Mouse (Mus musculus): Measurements from ENCODE around the gene Hdac9. TPM values are rescaled to one million over a fixed set of nuclear protein-coding genes. Genes with fewer than 3 reads are reported as not detected.

Gene Hdac9
- polyA plus RNA-seq, 1 experiment from 2014 or later, result 9.1 TPM

GRCm38 (mm10) chr12:34841196-34841595 is 75.7 kb downstream of the Hdac9 start:
- H3K27ac ChIP-seq, result no peak overlapping the region
- no peaks in the 10 kb centered on the region for H3K9me3 ChIP-seq (replicated peaks)
- no peak overlapping the region for H3K4me3 ChIP-seq
- no peak overlapping the region for H3K4me2 ChIP-seq (replicated peaks)
- 74% methylated on average over 4 of the region's 4 CpGs for WGBS
- H3K4me1 ChIP-seq, result 0 out of 2 replicates have a peak, but pooled peaks cover 2% of the 10 kb centered on the region
- H3K9ac ChIP-seq, result no peak overlapping the region
- ATAC-seq (ENCODE audit: low FRiP score), result no peak
- no peaks in the 10 kb centered on the region for H3K36me3 ChIP-seq
- peaks cover 14% of the 10 kb centered on the region for H3K27me3 ChIP-seq

GRCm38 (mm10) chr12:34837318-34837717 is 79.6 kb downstream of the Hdac9 start:
- Histone ChIP-seq H3K27ac (no peak overlapping the region), H3K4me1 (0 out of 2 replicates have a peak, but pooled peaks cover 2% of the 10 kb centered on the region), H3K36me3 (no peaks in the 10 kb centered on the region), H3K4me3 (no peak overlapping the region), H3K4me2 (replicated peaks) (no peak overlapping the region), H3K27me3 (peaks cover 32% of the 10 kb centered on the region), H3K9me3 (replicated peaks) (no peaks in the 10 kb centered on the region), H3K9ac (no peak overlapping the region)
- ATAC-seq (ENCODE audit: low FRiP score), result no peak
- WGBS, result 28% methylated on average over 5 of the region's 5 CpGs

- no peak overlapping the region for H3K9ac ChIP-seq
- no peak for ATAC-seq (ENCODE audit: low FRiP score)
- 0 out of 2 replicates have a peak, but pooled peaks cover 2% of the 10 kb centered on the region for H3K4me1 ChIP-seq
- no peaks in the 10 kb centered on the region for H3K36me3 ChIP-seq
- H3K4me2 ChIP-seq (replicated peaks), result no peak overlapping the region
- no peak overlapping the region for H3K4me3 ChIP-seq
- no peak overlapping the region for H3K27ac ChIP-seq
- no peaks in the 10 kb centered on the region for H3K9me3 ChIP-seq (replicated peaks)
- H3K27me3 ChIP-seq, result peaks cover 32% of the 10 kb centered on the region
- 56% methylated on average over 1 of the region's 1 CpGs for WGBS
Observed at GRCm38 (mm10) chr12:34836864-34837263, 80.0 kb downstream of the Hdac9 start.

- H3K4me2 ChIP-seq (replicated peaks), result no peak overlapping the region
- WGBS, result 85% methylated on average over 1 of the region's 1 CpGs
Observed at GRCm38 (mm10) chr12:34836085-34836484, 80.8 kb downstream of the Hdac9 start.

GRCm38 (mm10) chr12:34835493-34835892 is 81.4 kb downstream of the Hdac9 start:
- Histone ChIP-seq H3K27me3 (peaks cover 32% of the 10 kb centered on the region), H3K4me2 (replicated peaks) (no peak overlapping the region), H3K36me3 (no peaks in the 10 kb centered on the region), H3K4me1 (0 out of 2 replicates have a peak, but pooled peaks cover 2% of the 10 kb centered on the region), H3K9me3 (replicated peaks) (no peaks in the 10 kb centered on the region), H3K9ac (no peak overlapping the region), H3K27ac (no peak overlapping the region), H3K4me3 (no peak overlapping the region)
- no peak for ATAC-seq (ENCODE audit: low FRiP score)
- 87% methylated on average over 3 of the region's 3 CpGs for WGBS

More at GRCm38 (mm10) chr12:34836085-34836484, 80.8 kb downstream of the Hdac9 start:
- H3K9ac ChIP-seq, result no peak overlapping the region
- ATAC-seq (ENCODE audit: low FRiP score), result no peak
- H3K4me3 ChIP-seq, result no peak overlapping the region
- no peaks in the 10 kb centered on the region for H3K9me3 ChIP-seq (replicated peaks)
- peaks cover 32% of the 10 kb centered on the region for H3K27me3 ChIP-seq
- H3K36me3 ChIP-seq, result no peaks in the 10 kb centered on the region
- no peak overlapping the region for H3K27ac ChIP-seq
- H3K4me1 ChIP-seq, result 0 out of 2 replicates have a peak, but pooled peaks cover 2% of the 10 kb centered on the region

GRCm38 (mm10) chr12:34828684-34829083 is 88.2 kb downstream of the Hdac9 start:
- no peak for ATAC-seq (ENCODE audit: low FRiP score)
- 70% methylated on average over 3 of the region's 3 CpGs for WGBS

GRCm38 (mm10) chr12:34826931-34827330 is 90.0 kb downstream of the Hdac9 start:
- Histone ChIP-seq H3K4me2 (replicated peaks) (no peak overlapping the region), H3K9ac (no peak overlapping the region), H3K27ac (no peak overlapping the region), H3K36me3 (no peaks in the 10 kb centered on the region), H3K27me3 (no peaks in the 10 kb centered on the region), H3K4me3 (no peak overlapping the region), H3K9me3 (replicated peaks) (no peaks in the 10 kb centered on the region), H3K4me1 (no peaks in the 10 kb centered on the region)
- ATAC-seq (ENCODE audit: low FRiP score), result no peak
- WGBS, result 93% methylated on average over 4 of the region's 4 CpGs

More at GRCm38 (mm10) chr12:34828684-34829083, 88.2 kb downstream of the Hdac9 start:
- Histone ChIP-seq H3K4me1 (no peaks in the 10 kb centered on the region), H3K4me3 (no peak overlapping the region), H3K4me2 (replicated peaks) (no peak overlapping the region), H3K27me3 (0 out of 2 replicates have a peak, but pooled peaks cover 3% of the 10 kb centered on the region), H3K36me3 (no peaks in the 10 kb centered on the region), H3K9me3 (replicated peaks) (no peaks in the 10 kb centered on the region), H3K27ac (no peak overlapping the region), H3K9ac (no peak overlapping the region)

GRCm38 (mm10) chr12:34820229-34820628 is 96.7 kb downstream of the Hdac9 start:
- 71% methylated on average over 6 of the region's 6 CpGs for WGBS
- 0 out of 2 replicates have a peak, but pooled peaks cover 3% of the 10 kb centered on the region for H3K27me3 ChIP-seq

GRCm38 (mm10) chr12:34811673-34812613 is 105.0 kb downstream of the Hdac9 start:
- Histone ChIP-seq H3K4me1 (no peaks in the 10 kb centered on the region), H3K4me2 (replicated peaks) (no peak overlapping the region), H3K9ac (no peak overlapping the region), H3K9me3 (replicated peaks) (no peaks in the 10 kb centered on the region), H3K36me3 (no peaks in the 10 kb centered on the region), H3K4me3 (no peak overlapping the region), H3K27me3 (no peaks in the 10 kb centered on the region), H3K27ac (no peak overlapping the region)
- 80% methylated on average over 10 of the region's 10 CpGs for WGBS
- ATAC-seq (ENCODE audit: low FRiP score), result no peak

More at GRCm38 (mm10) chr12:34820229-34820628, 96.7 kb downstream of the Hdac9 start:
- no peak overlapping the region for H3K9ac ChIP-seq
- ATAC-seq (ENCODE audit: low FRiP score), result no peak
- H3K4me3 ChIP-seq, result no peak overlapping the region
- no peak overlapping the region for H3K4me2 ChIP-seq (replicated peaks)
- no peaks in the 10 kb centered on the region for H3K9me3 ChIP-seq (replicated peaks)
- no peaks in the 10 kb centered on the region for H3K4me1 ChIP-seq
- no peak overlapping the region for H3K27ac ChIP-seq
- no peaks in the 10 kb centered on the region for H3K36me3 ChIP-seq

- ATAC-seq (ENCODE audit: low FRiP score), result no peak
Observed at GRCm38 (mm10) chr12:34810221-34810620, 106.7 kb downstream of the Hdac9 start.

GRCm38 (mm10) chr12:34808180-34808579 is 108.7 kb downstream of the Hdac9 start:
- Histone ChIP-seq H3K27ac (no peak overlapping the region), H3K4me3 (no peak overlapping the region), H3K4me1 (no peaks in the 10 kb centered on the region), H3K9ac (no peak overlapping the region), H3K27me3 (no peaks in the 10 kb centered on the region), H3K9me3 (replicated peaks) (no peaks in the 10 kb centered on the region), H3K36me3 (no peaks in the 10 kb centered on the region), H3K4me2 (replicated peaks) (no peak overlapping the region)
- 89% methylated on average over 1 of the region's 1 CpGs for WGBS
- ATAC-seq (ENCODE audit: low FRiP score), result no peak

More at GRCm38 (mm10) chr12:34810221-34810620, 106.7 kb downstream of the Hdac9 start:
- Histone ChIP-seq H3K27ac (no peak overlapping the region), H3K4me1 (no peaks in the 10 kb centered on the region), H3K27me3 (no peaks in the 10 kb centered on the region), H3K36me3 (no peaks in the 10 kb centered on the region), H3K9ac (no peak overlapping the region), H3K4me3 (no peak overlapping the region), H3K4me2 (replicated peaks) (no peak overlapping the region), H3K9me3 (replicated peaks) (no peaks in the 10 kb centered on the region)
- WGBS, result 80% methylated on average over 2 of the region's 2 CpGs

- Histone ChIP-seq H3K4me3 (no peak overlapping the region), H3K4me2 (replicated peaks) (no peak overlapping the region), H3K27ac (no peak overlapping the region), H3K27me3 (no peaks in the 10 kb centered on the region), H3K9me3 (replicated peaks) (no peaks in the 10 kb centered on the region), H3K36me3 (no peaks in the 10 kb centered on the region), H3K4me1 (no peaks in the 10 kb centered on the region), H3K9ac (no peak overlapping the region)
- no peak for ATAC-seq (ENCODE audit: low FRiP score)
Observed at GRCm38 (mm10) chr12:34806528-34806927, 110.4 kb downstream of the Hdac9 start.
